Mouse (Mus musculus) C2C12 (cell line): ENCODE measurements around the gene Tmtc2.

ENCODE experiments used
- CEBPB ChIP-seq: IDR thresholded peaks from one replicate; pipeline ENCODE4 v1.6.1; 2011; ENCODE audit warnings: low read depth, mild to moderate bottlenecking, control low read depth, moderate library complexity
- CTCF ChIP-seq: IDR thresholded peaks from one replicate; pipeline ENCODE4 v1.5.1; 2011; ENCODE audit not compliant: control insufficient read depth, insufficient read depth, insufficient read length
- FOSL1 ChIP-seq: IDR thresholded peaks from one replicate; pipeline ENCODE4 v1.8.0; 2011; ENCODE audit warnings: mild to moderate bottlenecking, low read length; ENCODE audit not compliant: poor library complexity, insufficient read depth, severe bottlenecking
- MYOD1 ChIP-seq: IDR thresholded peaks from one replicate; pipeline ENCODE4 v1.6.1; 2011; ENCODE audit warnings: low read depth; ENCODE audit not compliant: control insufficient read depth, insufficient read length
- MYOG ChIP-seq: IDR thresholded peaks from one replicate; pipeline ENCODE4 v1.6.1; 2011; ENCODE audit not compliant: control insufficient read depth, insufficient read length; ENCODE audit errors: extremely low read depth

DNA sequence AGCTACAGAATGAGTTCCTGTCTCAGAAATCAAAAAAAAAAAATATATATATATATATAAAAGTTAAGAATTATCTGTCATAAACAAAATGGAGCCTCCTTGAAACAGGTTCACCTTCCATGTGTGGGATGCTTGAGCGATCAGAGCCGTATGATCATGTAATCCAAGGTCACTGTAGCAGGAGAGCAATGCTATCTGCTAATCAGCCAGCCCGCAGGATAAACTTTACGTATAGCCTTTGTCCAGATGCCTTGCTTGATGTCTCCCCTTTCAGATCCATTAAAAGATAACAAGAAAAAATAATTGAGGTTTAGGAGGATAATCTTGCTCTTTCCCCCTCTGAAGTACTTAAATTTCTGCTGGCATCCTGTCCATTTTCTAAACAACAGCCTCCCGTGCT, 374.7 kb downstream of the Tmtc2 start:
- no peak for TF ChIP-seq CTCF
- no peak for TF ChIP-seq CEBPB
- no peak for TF ChIP-seq FOSL1
- TF ChIP-seq MYOD1: no peak
- no peak for TF ChIP-seq MYOG
